Mouse (Mus musculus): Measurements from ENCODE around the gene Unc13a. TPM values are rescaled to one million over a fixed set of nuclear protein-coding genes. Genes with fewer than 3 reads are reported as not detected.

Unc13a gene
- 1.6 and 2.0 TPM in 2 replicates for polyA plus RNA-seq (2012; rRNA removed)

DNA sequence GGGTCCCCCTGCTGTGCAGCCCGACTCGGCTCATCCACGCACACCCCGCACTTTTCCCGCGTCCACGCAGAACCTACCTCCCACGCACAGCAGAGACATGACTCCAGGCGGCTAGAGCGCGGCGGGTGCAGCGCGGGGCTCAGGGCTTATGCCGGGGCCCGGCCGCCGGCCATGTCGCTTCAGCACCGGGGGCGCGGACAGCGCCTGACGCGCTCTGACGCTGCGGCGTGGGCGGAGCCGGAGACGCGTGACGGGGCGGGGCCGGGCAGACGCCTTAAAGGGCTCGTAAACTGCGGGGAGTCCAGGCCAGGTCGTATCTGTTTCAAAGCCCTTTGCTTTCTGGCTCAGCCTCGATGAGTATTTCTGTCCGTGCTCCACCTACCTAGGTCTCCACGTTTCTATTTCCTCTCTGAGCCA is at the start of gene Unc13a:
Unc13a (minus strand) TSS at position 209 of the 417 bp plus-strand sequence.

DNA sequence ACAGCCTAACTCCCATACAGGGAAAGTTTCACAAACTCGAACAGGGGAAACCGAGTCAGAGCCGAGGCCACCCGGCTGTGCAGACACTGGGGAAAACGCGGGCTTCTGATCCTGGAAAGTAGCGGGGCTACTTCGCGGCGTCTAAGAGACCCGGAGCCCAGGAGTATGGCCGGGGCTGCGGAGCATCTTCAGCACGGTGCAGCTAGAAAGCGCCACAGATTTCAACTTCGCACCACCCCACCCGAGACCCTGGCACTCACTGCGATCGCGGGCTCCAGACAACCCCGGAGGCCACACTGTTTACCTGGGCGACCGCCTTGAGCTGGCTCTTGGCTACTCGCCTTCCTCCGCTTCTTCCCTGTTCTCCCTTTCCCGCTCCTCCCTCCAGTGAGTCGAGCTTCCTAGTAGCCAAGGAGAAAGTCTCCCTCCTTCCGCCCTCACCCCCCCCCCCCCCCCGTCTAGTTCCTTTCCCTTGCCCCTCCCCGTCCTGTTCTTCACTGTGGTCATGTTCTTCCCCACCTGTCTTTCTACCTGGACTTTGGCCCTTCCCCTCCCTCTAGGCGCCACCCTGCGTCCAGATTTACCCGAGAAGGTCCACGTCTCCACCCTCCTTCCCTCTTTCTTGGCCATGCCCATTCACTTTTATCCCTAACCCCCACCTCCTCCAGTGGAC is 30.0 kb upstream of the Unc13a start, which contains the start of gene B3gnt3:
B3gnt3 (minus strand) TSS at position 376 of the 673 bp plus-strand sequence.

DNA sequence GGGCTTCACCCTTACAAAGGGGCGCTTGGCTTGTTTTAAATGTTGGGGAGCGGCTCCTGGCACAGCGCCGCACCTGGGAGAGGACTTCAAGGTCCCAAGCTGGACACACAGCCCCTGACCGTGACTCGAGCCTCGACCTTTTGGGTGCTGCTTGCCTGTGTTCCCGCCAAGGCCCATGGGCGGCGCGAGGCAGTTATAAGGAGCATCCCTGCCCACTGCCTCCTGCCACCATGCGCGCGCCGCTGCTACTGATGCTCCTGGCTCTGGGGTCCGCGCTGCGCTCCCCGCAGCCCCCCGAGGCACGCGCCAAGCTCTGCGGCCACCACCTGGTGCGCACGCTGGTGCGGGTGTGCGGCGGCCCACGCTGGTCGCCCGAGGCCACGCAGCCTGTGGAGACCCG is 17.5 kb upstream of the Unc13a start, which contains the start of gene Insl3:
Insl3 (plus strand) TSS at position 187 of the 400 bp plus-strand sequence.

DNA sequence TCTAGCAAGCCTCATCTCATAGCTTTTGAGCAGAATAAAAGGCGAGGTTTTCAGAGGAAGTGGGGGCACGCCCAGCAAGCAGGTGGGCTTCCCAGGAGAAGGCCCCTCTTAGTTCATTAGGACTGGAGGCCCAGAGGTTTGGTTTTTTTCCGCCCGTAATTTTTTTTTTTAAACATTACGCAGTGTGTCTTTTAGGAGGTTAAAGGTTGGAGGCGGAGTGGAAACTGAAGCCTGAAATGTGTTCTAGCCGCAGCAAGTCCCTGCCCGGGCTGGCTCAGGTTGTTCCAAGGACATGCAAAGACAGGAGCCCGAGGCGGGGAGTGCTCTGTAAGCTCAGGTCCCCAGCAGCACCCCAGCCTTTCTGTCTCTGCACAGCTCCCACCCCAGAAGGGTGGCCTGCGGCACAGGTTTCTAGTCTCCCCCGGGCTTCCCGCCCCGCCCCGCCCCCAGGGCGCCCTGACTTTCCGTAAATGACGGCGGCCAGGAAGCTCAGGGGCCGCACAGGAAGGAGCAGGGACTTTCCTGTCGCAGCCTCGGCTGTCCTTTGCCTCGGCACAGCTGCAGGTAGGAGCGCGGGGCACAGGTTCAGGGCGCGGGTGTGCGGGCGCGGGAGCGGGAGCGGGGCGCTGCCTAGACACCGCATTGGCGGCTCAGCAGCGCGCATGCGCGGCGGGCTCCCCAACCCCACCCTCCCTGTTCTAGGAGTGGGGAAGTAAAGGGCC is 4.6 kb upstream of the Unc13a start, which contains the start of gene Jak3:
Jak3 (plus strand) TSS at position 277 of the 722 bp plus-strand sequence.

DNA sequence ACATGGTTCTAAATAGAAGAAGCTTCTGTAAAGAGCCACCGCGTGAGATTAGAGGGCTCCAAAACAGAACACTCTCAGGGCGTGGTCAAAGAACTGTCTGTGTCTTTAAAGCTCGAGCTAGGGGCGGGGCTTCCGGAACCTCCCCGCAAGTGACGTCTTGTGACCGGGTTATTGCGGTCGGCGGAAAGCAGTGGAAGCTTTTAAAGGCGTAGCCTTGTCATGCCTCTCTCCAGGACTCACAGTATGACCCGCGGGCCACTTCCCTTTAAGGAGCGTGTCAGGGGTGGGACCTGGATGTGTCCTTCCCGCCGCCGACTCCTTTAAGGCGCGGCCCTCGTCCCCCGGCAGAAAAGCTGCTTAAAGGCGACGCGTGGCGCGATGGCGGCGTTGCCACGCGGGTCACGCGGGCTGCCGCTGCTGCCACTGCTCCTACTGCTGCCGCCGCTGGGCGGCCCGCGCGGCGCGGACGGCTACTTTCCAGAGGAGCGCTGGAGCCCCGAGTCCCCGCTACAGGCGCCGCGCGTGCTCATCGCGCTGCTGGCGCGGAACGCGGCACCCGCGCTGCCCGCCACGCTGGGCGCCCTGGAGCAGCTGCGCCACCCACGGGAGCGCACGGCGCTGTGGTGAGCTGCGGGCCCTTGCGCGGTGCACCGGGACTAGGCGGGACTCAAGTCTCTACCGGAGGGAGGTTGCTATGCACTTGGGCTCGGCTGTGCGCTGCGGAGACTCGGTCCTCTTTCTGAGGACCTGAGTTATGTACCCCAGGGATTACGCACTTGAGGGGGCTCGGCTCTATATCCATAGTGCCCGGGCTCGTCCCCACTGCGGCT is 60.5 kb downstream of the Unc13a start, which contains the start of gene Colgalt1:
Colgalt1 (plus strand) TSS at position 177 of the 830 bp plus-strand sequence.

DNA sequence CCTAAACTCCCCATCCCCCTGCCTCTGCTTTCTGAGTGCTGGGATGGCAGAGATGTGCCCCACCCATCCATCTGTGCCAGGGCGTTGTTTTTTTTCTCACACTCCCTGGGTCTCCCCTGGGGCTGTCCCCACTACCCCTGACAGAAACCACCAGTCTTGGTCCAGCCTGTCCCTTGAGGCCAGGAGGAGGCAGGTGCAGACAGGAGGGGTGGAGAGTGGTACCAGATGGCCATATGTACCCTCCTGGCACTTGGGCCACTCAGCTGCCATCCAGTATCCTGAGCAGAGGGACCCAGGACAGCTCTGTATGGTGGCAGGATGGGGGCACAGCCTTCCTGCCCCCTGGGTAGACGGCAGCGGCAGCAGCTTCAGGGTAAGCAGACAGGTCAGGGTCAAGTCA is 74.1 kb downstream of the Unc13a start, which contains the start of gene Fam129c:
Fam129c (plus strand) TSS at position 198 of the 400 bp plus-strand sequence.

DNA sequence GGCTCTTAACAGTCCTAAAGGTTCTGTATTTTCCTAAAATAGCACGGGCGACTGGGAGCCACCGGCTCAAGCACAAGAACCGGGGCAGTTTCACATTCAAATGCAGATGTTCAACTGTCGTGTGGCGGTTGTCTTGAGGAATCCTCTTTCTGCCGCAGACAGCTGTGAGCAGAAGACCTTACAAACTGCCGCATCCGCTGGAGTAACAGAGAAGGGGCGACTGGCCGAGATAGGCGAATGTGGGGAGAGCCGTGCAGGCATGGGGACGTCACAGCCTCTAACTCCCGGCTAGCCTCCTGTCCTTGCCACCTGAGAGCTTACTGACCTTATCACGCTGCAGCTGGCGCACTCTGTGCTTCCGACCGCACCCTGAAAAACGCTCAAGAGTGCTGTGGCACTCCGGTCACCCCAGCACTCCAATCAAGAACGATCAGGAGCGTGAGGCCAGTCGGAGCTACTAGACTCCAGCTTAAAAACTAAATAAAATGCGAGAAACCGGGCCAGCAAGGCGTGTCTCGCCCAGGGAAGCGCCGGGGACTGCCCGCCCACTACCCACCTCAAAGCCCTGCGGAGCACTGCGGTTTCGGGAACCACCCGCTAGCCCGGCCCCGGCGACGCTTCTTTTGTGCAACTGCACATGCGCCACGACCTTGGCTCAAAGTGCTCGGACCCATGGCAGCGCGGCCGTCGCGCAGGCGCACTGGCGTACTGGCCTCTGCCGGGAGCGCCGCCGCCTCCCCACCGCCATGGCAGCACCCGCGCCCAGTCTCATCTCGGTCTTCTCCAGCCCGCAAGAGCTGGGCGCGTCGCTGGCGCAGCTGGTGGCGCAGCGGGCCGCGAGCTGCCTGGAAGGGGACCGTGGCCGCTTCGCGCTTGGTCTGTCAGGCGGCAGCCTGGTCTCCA is 79.8 kb downstream of the Unc13a start, which contains the start of gene Pgls:
Pgls (plus strand) TSS at position 706 of the 903 bp plus-strand sequence.

Other genes starting within 250 kb of the Unc13a start
- 123 and 134 TPM in 2 replicates for gene Abhd8, start 208.1 kb downstream of the Unc13a start, polyA plus RNA-seq (2012; rRNA removed)
- gene Mrpl34, start 206.8 kb downstream of the Unc13a start, polyA plus RNA-seq (2012; rRNA removed), result 126 and 156 TPM in 2 replicates
- gene Dda1, start 202.6 kb downstream of the Unc13a start, polyA plus RNA-seq (2012; rRNA removed), result 106 and 116 TPM in 2 replicates
- gene Ano8, start 185.8 kb downstream of the Unc13a start, polyA plus RNA-seq (2012; rRNA removed), result 51.3 and 72.4 TPM in 2 replicates
- gene Gtpbp3, start 183.7 kb downstream of the Unc13a start, polyA plus RNA-seq (2012; rRNA removed), result 62.6 and 70.6 TPM in 2 replicates
- 127 and 165 TPM in 2 replicates for gene Plvap, start 160.0 kb downstream of the Unc13a start, polyA plus RNA-seq (2012; rRNA removed)
- 0.21 and 0.85 TPM in 2 replicates for gene Ccdc194, start 146.0 kb downstream of the Unc13a start, polyA plus RNA-seq (2012; rRNA removed)
- 1,406 and 1,805 TPM in 2 replicates for gene Bst2, start 134.3 kb downstream of the Unc13a start, polyA plus RNA-seq (2012; rRNA removed)
- gene Mvb12a, start 128.8 kb downstream of the Unc13a start, polyA plus RNA-seq (2012; rRNA removed), result 244 and 264 TPM in 2 replicates
- gene Tmem221, start 112.9 kb downstream of the Unc13a start, polyA plus RNA-seq (2012; rRNA removed), result 22.7 and 37.6 TPM in 2 replicates
- gene Nxnl1, start 105.2 kb downstream of the Unc13a start, polyA plus RNA-seq (2012; rRNA removed), result 0.10 and 0.16 TPM in 2 replicates
- gene Slc27a1, start 102.9 kb downstream of the Unc13a start, polyA plus RNA-seq (2012; rRNA removed), result 457 and 488 TPM in 2 replicates
- 330 and 475 TPM in 2 replicates for gene Pgls, start 79.6 kb downstream of the Unc13a start, polyA plus RNA-seq (2012; rRNA removed)
- gene Fam129c, start 74.1 kb downstream of the Unc13a start, polyA plus RNA-seq (2012; rRNA removed), result 9.1 and 11.0 TPM in 2 replicates
- 345 and 390 TPM in 2 replicates for gene Colgalt1, start 60.8 kb downstream of the Unc13a start, polyA plus RNA-seq (2012; rRNA removed)
- gene Jak3, start 4.5 kb upstream of the Unc13a start, polyA plus RNA-seq (2012; rRNA removed), result 26.2 and 28.2 TPM in 2 replicates
- 614 and 743 TPM in 2 replicates for gene Insl3, start 17.5 kb upstream of the Unc13a start, polyA plus RNA-seq (2012; rRNA removed)
- gene B3gnt3, start 30.0 kb upstream of the Unc13a start, polyA plus RNA-seq (2012; rRNA removed), result 9.5 and 13.4 TPM in 2 replicates
- gene Fcho1, start 54.0 kb upstream of the Unc13a start, polyA plus RNA-seq (2012; rRNA removed), result 17.0 and 20.9 TPM in 2 replicates
- gene Zfp709, start 210.3 kb upstream of the Unc13a start, polyA plus RNA-seq (2012; rRNA removed), result 0.28 and 0.37 TPM in 2 replicates
- gene Zfp882, start 236.9 kb upstream of the Unc13a start, polyA plus RNA-seq (2012; rRNA removed), result 0.95 and 1.0 TPM in 2 replicates
- gene Zfp617, start 236.9 kb upstream of the Unc13a start, polyA plus RNA-seq (2012; rRNA removed), result 2.4 and 2.6 TPM in 2 replicates

All from ovary, adult 2 months (tissue).